Mouse (Mus musculus) cerebellum, adult 9-11 months (tissue): ENCODE data around the gene Nomo1.

Source experiments
- DNase-seq: peaks from one replicate; pipeline ENCODE4 v3.0.0; 2022

Gene Nomo1

DNA sequence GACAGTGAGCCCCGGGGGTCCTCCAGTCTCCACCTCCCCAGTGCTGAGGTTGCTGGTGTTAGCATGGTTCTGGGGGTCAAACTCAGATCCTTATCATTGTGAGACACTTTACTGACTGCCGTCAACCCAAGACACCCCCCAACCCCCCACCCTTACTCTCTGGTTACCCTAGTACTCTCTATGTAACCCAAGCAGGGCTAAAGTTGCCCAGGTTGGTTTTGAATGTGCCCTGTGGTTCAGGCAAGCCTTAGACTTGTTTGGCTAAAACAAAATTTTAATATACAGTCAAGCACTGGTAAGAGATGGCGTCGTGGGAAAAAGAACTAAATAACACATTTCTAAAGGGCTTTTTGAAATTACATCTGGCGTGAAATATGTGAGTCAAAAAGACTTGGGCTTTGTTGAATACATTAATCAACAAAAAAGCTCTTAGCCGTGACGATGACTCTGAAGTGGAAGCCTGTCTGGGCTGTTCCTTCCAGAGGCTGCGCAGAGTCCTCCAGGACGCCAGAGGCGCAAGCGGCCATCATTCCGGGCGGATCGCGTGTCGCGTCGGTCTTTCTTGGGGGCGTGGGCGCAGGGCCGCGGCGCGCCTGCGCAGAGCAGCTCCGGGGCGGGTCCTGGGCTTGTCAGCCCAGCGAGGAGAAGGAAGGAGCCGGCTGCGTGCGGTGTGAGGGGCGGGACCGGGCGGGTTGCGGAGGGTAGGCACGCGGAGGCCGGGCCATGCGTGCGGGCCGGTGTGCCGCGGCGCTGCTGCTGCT is at the start of gene Nomo1:
Nomo1 (plus strand) TSS at position 590 of the 761 bp plus-strand sequence.
- DNase-seq = peak; percentile 96

GRCm38 (mm10) chr7:45986893-45987292 is 46.6 kb upstream of the Nomo1 start:
- DNase-seq = no peak

- no peak for DNase-seq
Observed at GRCm38 (mm10) chr7:45988344-45988743, 45.2 kb upstream of the Nomo1 start.

DNA sequence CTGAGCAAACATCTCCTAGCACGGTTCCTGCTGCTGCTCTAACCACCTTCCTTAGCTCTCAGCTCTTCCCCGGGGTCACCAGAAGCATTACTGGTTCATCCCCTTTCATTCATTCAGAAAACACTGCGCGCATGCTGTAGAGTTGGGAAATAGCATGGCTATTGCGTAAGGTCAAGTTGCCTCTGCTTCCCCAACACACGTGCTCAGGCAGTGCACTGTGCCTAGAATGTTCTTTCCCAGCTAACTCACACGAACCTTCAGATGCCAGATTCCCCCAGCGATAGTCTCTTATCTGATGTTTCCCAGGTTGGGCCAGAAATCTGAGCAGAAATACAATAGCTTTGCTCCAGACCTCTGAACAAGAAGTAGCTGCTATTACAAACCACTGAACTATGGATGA is 41.0 kb upstream of the Nomo1 start:
- DNase-seq = no peak

DNA sequence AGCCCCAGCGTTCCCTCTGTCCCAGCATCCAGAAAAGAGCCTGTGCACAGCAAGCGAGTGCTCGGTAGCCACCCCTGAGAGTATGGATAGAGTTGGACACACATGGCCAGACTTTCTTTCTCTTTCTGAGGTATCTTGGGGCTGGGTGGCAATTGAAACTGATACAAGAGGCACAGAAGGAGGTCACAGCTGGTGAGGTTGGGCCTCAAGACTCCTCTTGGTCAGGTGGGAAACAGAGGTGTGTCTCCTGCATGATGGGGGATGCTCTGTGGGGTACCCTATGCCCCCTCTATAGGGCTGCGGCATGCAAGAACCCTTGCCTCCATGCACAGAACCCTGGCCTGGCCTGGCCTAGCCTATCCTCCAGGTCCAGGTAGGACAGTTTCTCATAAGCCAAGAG is 32.9 kb upstream of the Nomo1 start:
- DNase-seq = no peak

DNA sequence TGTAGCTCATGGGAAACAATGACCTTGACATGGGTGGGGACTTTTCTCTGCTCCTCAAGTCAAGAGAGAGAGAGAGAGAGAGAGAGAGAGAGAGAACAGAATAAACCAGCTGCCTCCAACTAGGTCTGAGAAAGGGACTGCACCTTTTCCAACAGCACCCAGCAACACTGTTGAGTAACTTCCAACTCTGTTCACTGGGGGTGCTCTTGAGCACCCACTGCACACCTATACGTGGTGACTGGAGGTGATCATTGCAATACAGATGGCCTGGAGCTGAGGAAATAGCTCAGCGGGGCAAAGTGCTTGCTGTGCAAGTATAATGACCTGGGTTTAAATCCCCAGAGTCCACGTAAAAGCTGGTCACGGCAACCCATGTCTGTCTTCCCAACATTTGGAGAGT is 30.8 kb upstream of the Nomo1 start:
- DNase-seq = no peak

- peak; percentile 52 for DNase-seq
Observed at GRCm38 (mm10) chr7:46009578-46009977, 23.9 kb upstream of the Nomo1 start.

GRCm38 (mm10) chr7:46012121-46012520 is 21.4 kb upstream of the Nomo1 start:
- no peak for DNase-seq

DNA sequence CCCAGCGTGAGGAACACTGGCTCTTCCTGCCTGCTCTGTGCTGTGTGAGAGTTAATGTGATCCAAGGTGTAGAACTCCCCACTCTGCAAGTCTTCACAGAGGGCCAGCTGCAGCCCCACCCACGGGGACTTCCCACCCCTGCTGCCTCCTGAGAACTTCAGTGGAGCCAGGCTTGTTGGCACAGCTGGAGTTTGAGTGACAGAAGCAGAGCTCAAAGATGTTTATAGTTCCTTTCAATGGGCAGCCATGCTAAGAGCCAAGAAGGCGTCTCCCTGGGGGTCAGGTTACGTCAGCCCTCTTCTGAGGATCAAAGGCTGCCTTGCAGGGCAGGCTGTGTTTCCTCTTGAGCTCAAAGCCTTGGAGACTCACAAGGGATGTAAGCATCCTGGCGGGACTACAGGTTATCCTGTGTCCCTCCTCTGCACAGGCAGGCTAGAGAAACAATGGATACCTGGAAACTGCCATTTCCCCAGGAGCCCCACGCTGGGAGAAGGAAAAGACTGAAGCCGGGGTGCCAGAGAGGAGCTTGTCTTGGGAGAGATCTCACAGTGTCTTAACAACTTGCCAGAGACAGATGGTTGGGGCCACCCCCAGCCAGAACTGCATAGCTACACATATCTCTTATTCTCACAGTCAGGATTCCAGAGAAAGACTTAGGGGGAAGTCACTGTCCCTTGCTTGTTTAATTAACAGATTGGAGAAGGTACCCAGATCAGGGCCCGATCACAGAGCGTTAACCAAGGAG is 20.1 kb upstream of the Nomo1 start:
- no peak for DNase-seq

GRCm38 (mm10) chr7:46019594-46019993 is 13.9 kb upstream of the Nomo1 start:
- DNase-seq = no peak

DNA sequence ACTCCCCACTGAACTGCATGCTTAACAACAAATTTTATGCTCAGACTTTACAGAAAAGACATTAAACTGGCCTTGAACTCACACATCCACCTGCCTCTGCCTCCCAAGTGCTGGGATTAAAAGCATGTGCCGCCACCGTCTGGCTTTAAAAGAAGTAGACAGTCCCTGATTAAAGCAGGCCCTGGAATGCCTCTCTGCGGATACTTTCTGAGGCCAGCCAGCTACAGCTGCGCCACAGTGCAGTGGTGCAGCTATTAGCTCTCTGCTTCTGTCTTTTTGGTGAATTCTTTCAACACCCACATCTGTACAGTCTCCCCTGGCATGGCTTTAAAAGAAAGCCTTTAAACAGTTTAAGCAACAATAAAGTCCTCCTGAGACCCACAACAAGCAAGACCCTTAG is 11.5 kb upstream of the Nomo1 start:
- no peak for DNase-seq

GRCm38 (mm10) chr7:46025436-46025835 is 8.1 kb upstream of the Nomo1 start:
- DNase-seq = no peak

DNA sequence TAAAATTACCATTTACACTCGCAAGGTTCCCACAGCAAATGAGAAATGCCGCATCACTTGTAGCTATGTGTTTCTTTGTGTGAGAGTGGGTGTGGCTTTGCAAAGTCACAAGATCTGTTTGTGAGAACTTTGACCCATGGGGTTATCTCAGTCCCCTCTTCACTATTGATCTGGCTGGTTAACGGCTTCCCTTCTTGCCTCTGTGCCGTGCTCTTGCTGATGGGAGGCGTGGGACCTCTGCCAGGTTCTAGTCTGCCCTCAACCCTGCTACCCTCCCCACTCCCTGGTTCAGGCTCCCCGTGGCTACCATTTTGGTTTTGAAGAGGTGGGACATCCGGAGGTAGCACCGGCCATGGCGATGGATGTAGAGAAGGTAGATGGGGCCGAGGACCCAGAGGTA is 4.8 kb upstream of the Nomo1 start:
- DNase-seq = no peak

DNA sequence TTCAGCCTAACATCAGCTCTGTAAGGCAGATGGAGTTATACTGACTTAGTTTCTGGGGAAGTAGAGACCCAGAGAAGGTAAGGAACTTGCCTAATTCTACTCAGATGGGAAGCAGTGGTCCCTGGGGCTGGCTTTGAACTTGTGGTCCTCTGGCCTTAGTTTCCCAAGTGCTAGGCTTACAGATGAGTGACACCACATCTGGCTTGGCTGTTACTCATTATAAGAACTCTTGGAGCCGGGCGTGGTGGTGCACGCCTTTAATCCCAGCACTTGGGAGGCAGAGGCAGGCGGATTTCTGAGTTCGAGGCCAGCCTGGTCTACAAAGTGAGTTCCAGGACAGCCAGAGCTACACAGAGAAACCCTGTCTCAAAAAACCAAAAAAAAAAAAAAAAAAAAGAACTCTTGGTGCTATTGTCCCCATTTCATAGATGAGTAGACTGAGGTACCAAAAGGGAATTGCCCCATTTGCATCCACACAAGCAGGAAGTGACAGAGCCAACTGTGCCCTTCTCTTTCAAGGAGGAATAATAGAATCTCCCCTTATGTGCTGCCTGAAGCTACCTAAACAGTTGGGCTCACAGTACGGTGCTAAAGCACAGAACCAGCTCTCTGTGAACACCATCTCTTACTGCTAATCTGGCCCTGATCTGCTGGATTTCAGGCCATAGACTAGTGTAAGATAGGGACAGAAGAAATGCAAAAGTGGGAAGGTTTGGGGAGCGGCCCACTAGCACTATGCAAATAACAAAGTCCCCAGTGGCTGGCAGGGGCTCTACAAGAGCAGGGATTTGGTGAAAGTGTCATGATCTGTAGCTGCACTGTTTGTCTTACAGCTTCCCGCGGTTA is 4.0 kb upstream of the Nomo1 start:
- DNase-seq = no peak

GRCm38 (mm10) chr7:46030145-46030488 is 3.4 kb upstream of the Nomo1 start, which contains the start of gene Abcc6:
Gene Abcc6, minus strand, starts transcription at chr7:46030302.
- no peak for DNase-seq

- DNase-seq = no peak
Observed at GRCm38 (mm10) chr7:46031075-46031474, 2.4 kb upstream of the Nomo1 start.

GRCm38 (mm10) chr7:46033870-46034337 is 406 bp downstream of the Nomo1 start:
- DNase-seq = no peak

DNA sequence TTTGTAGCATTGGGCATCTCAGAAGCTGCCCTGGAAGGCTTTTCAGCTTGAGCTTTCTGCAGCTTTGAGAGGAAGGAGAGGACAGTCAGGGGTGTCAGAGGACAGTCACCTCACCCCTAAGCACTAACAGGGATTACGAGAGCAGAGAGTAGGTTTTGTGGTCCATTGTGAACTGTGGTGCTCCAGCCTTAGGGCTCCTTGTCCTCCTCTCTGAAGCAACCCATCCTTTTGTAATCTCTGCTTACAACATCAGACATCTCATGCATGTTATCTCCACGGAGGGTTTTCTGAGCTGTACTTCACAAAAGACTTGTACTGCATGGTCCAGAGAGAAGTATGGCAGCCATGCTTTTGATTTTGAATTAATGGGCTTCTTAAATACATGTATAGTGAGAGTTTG is 1.5 kb downstream of the Nomo1 start:
- DNase-seq = no peak

GRCm38 (mm10) chr7:46035468-46035867 is 2.0 kb downstream of the Nomo1 start:
- DNase-seq = no peak

- no peak for DNase-seq
Observed at GRCm38 (mm10) chr7:46037433-46037832, 3.9 kb downstream of the Nomo1 start.

- no peak for DNase-seq
Observed at GRCm38 (mm10) chr7:46039873-46040272, 6.4 kb downstream of the Nomo1 start.

DNA sequence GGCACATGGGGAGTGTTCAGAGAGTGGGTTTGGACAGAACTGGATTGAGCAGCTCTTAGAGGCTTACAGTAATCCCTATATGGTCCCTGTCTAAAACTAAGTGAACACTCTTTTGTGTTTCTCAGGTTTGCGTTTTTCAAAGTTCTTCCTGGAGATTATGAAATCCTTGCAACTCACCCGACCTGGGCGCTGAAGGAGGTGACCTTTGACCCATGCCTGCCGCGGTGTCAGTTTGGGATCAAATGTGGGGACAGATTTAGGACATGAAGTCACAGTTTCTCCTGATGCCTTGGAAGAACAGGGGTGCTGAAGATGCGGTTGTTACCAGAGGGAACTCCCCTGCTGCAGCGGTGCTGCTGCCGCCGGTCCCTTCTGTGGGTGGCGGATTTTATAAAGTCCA is 10.6 kb downstream of the Nomo1 start:
- DNase-seq = no peak

- no peak for DNase-seq
Observed at GRCm38 (mm10) chr7:46045882-46046281, 12.4 kb downstream of the Nomo1 start.
